Mouse (Mus musculus): ENCODE results near the gene Mrpl47. TPM values are rescaled to one million over a fixed set of nuclear protein-coding genes. Genes with fewer than 3 reads are reported as not detected.

Gene Mrpl47
- total and polyA plus RNA-seq, 2 experiments from 2014 or later: 19.1 to 30.3 TPM

- Histone ChIP-seq H3K27ac (ENCODE audit: low read depth, low read length) (no peak overlapping the region), H3K4me2 (ENCODE audit: low read depth) (no peak overlapping the region), H3K4me1 (ENCODE audit: insufficient read depth) (no peaks in the 10 kb centered on the region), H3K4me3 (ENCODE audit: low read depth, low read length) (no peak overlapping the region), H3K9me3 (ENCODE audit: low read length) (no peaks in the 10 kb centered on the region), H3K9ac (no peak overlapping the region), H3K27me3 (ENCODE audit: insufficient read depth, low read length) (no peaks in the 10 kb centered on the region), H3K36me3 (ENCODE audit: insufficient read depth) (no peaks in the 10 kb centered on the region)
- DNase-seq (no peak), ATAC-seq (no peak)
- TF ChIP-seq CTCF (IDR thresholded peaks at IDR 0.05; ENCODE audit: low read depth): no peak
- 80% methylated on average over 11 of the region's 12 CpGs for WGBS
Measured at GRCm38 (mm10) chr3:32682910-32683531, 54.4 kb downstream of the Mrpl47 start.

DNA sequence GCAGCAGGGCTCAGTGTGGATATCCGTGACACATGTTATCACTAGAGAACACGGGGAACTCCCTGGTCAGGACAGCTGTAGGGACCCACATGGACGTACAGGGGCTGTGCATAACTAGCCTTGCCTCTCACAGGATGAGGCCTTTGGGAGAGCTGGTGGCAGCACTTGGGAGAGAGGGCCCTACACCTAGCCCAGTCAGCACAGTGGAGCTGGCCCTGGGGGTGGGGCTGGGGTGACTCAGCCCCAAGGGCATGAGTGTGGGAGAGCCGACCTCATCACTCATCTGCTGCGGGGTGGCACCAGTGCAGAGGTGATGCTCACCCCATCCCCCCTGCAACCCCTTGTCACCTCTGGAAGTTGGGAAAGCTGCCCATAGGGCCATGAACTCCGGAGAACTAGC is 61.0 kb downstream of the Mrpl47 start:
- Histone ChIP-seq H3K4me3 (ENCODE audit: low read depth, low read length) (no peak overlapping the region), H3K4me2 (ENCODE audit: low read depth) (no peak overlapping the region), H3K36me3 (ENCODE audit: insufficient read depth) (no peaks in the 10 kb centered on the region), H3K27me3 (ENCODE audit: insufficient read depth, low read length) (no peaks in the 10 kb centered on the region), H3K4me1 (ENCODE audit: insufficient read depth) (no peaks in the 10 kb centered on the region), H3K9me3 (ENCODE audit: low read length) (no peaks in the 10 kb centered on the region), H3K27ac (ENCODE audit: low read depth, low read length) (no peak overlapping the region), H3K9ac (no peak overlapping the region)
- no peak for TF ChIP-seq CTCF (IDR thresholded peaks at IDR 0.05; ENCODE audit: low read depth)
- no peak for ATAC-seq
- 91% methylated on average over 6 of the region's 6 CpGs for WGBS
- DNase-seq: no peak

Other genes with a start within 250 kb of the Mrpl47 start
- gene Kcnmb3, start 245.4 kb downstream of the Mrpl47 start, total RNA-seq (2014; rRNA removed): not detected in 2 replicates
- not detected in 2 replicates for gene Kcnmb3, start 245.4 kb downstream of the Mrpl47 start, polyA plus RNA-seq (2015; fragmentation: Nextera tagmentation; extraction: Ambion mirVana)
- gene Zfp639, start 227.3 kb downstream of the Mrpl47 start, total RNA-seq (2014; rRNA removed): 74.2 and 80.8 TPM in 2 replicates
- 42.2 and 42.6 TPM in 2 replicates for gene Zfp639, start 227.3 kb downstream of the Mrpl47 start, polyA plus RNA-seq (2015; fragmentation: Nextera tagmentation; extraction: Ambion mirVana)
- 28.4 and 52.6 TPM in 2 replicates for gene Mfn1, start 208.1 kb downstream of the Mrpl47 start, total RNA-seq (2014; rRNA removed)
- 17.8 and 30.1 TPM in 2 replicates for gene Mfn1, start 208.1 kb downstream of the Mrpl47 start, polyA plus RNA-seq (2015; fragmentation: Nextera tagmentation; extraction: Ambion mirVana)
- gene Gnb4, start 121.0 kb downstream of the Mrpl47 start, total RNA-seq (2014; rRNA removed): 125 and 135 TPM in 2 replicates
- gene Gnb4, start 121.0 kb downstream of the Mrpl47 start, polyA plus RNA-seq (2015; fragmentation: Nextera tagmentation; extraction: Ambion mirVana): 131 and 136 TPM in 2 replicates
- 34.5 and 43.6 TPM in 2 replicates for gene Actl6a, start 31.3 kb downstream of the Mrpl47 start, total RNA-seq (2014; rRNA removed)
- gene Actl6a, start 31.3 kb downstream of the Mrpl47 start, polyA plus RNA-seq (2015; fragmentation: Nextera tagmentation; extraction: Ambion mirVana): 39.6 and 44.3 TPM in 2 replicates
- 389 and 418 TPM in 2 replicates for gene Ndufb5, start 615 bp downstream of the Mrpl47 start, total RNA-seq (2014; rRNA removed)
- gene Ndufb5, start 615 bp downstream of the Mrpl47 start, polyA plus RNA-seq (2015; fragmentation: Nextera tagmentation; extraction: Ambion mirVana): 338 and 406 TPM in 2 replicates
- 8.2 and 8.4 TPM in 2 replicates for gene Usp13, start 79.9 kb upstream of the Mrpl47 start, total RNA-seq (2014; rRNA removed)
- gene Usp13, start 79.9 kb upstream of the Mrpl47 start, polyA plus RNA-seq (2015; fragmentation: Nextera tagmentation; extraction: Ambion mirVana): 7.2 and 11.9 TPM in 2 replicates

Measured in forebrain, postnatal 0 days (tissue).